In the genomic region with DNA sequence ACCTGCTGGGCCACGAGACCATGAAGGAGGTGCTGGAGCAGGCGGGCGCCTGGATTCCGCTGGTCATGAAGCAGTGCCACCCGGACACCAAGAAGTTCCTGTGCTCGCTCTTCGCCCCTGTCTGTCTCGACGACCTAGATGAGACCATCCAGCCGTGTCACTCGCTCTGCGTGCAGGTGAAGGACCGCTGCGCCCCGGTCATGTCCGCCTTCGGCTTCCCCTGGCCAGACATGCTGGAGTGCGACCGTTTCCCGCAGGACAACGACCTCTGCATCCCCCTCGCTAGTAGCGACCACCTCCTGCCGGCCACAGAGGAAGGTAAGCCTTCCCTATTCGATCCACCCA, we compare ENCODE assay signal across 9 mouse cellular contexts. TPM values are rescaled to one million over a fixed set of nuclear protein-coding genes. Genes with fewer than 3 reads are reported as not detected.
DNase-seq lines count a peak whose midpoint lies in the region; ATAC-seq and TF ChIP-seq lines count a peak whose summit lies in the region.
"Had no signal": no experiment of that assay in that cellular context is flagged by ENCODE, and none has a peak within 500 bp of the region (broad histone marks: within the 10 kb centered on the region; RNA-seq: fewer than 3 reads in every experiment).

No protein-coding gene starts in this region.

- peak; percentile 5; the same call in 1 of the 2 replicates for ATAC-seq in hindbrain, embryonic 15.5 days (ENCODE audit: low FRiP score, low read depth)
- ATAC-seq in midbrain, embryonic 15.5 days (replicated peaks): peak; percentile 8; the same call in 1 of the 2 replicates

- TF ChIP-seq POLR2A in kidney, adult 2 months (IDR thresholded peaks at IDR 0.05; ENCODE audit: low read depth, low read length): no peak

- H3K27ac ChIP-seq in kidney, adult 2 months (ENCODE audit: insufficient read depth, low read depth, low read length): no peak overlapping the region
- H3K27ac ChIP-seq in embryonic facial prominence, embryonic 10.5 days (replicated peaks): peak overlapping the region; percentile 95
- H3K27ac ChIP-seq in hindbrain, embryonic 15.5 days (replicated peaks): 0 out of 2 replicates have a peak overlapping the region, but pooled peaks have one; percentile 42
- no peak overlapping the region for H3K27ac ChIP-seq in midbrain, embryonic 15.5 days

- TF ChIP-seq CTCF in kidney, adult 2 months (conservative IDR thresholded peaks at IDR 0.05; ENCODE audit: insufficient read depth, insufficient read length, low read depth, low read length): no peak

- H3K27me3 ChIP-seq in kidney, adult 2 months (replicated peaks; ENCODE audit: control insufficient read depth, insufficient read depth, low read length): 0 out of 2 replicates have a peak, but pooled peaks cover 1% of the 10 kb centered on the region
- H3K27me3 ChIP-seq in embryonic facial prominence, embryonic 10.5 days (replicated peaks; ENCODE audit: low read depth, poor library complexity, severe bottlenecking): peaks cover 39% of the 10 kb centered on the region
- peaks cover 3% of the 10 kb centered on the region; the same call in 1 of the 2 replicates for H3K27me3 ChIP-seq in hindbrain, embryonic 15.5 days
- no peaks in the 10 kb centered on the region for H3K27me3 ChIP-seq in midbrain, embryonic 15.5 days (replicated peaks)

- no peak for DNase-seq in kidney, adult 2 months
- DNase-seq in kidney, postnatal 25 days: no peak
- no peak for DNase-seq in embryonic facial prominence, embryonic 10.5 days (ENCODE audit: low spot score)
- DNase-seq in thymus, adult 18-20 months: no peak
- DNase-seq in gastrocnemius, adult 8-10 months (ENCODE audit: low spot score in 2 of 2): no peak
- no peak for DNase-seq in cerebellum, adult 11 months
- DNase-seq: cerebellum, adult 8-10 months had no signal

- H3K9ac ChIP-seq in hindbrain, embryonic 15.5 days: peak overlapping the region; percentile 65
- H3K9ac ChIP-seq in midbrain, embryonic 15.5 days: peak overlapping the region; percentile 62

- no peaks in the 10 kb centered on the region for H3K9me3 ChIP-seq in embryonic facial prominence, embryonic 10.5 days
- no peaks in the 10 kb centered on the region for H3K9me3 ChIP-seq in hindbrain, embryonic 15.5 days
- no peaks in the 10 kb centered on the region for H3K9me3 ChIP-seq in midbrain, embryonic 15.5 days

- 4% methylated on average over 25 of the region's 25 CpGs for WGBS in kidney, adult 2 months
- WGBS in embryonic facial prominence, embryonic 10.5 days: under 1% methylated on average over 25 of the region's 25 CpGs
- under 1% methylated on average over 25 of the region's 25 CpGs for WGBS in hindbrain, embryonic 15.5 days
- WGBS in midbrain, embryonic 15.5 days: 0% methylated on average over 25 of the region's 25 CpGs

- H3K4me2 ChIP-seq in hindbrain, embryonic 15.5 days: peak overlapping the region; percentile 97
- peak overlapping the region; percentile 99 for H3K4me2 ChIP-seq in midbrain, embryonic 15.5 days

- no peaks in the 10 kb centered on the region for H3K4me1 ChIP-seq in kidney, adult 2 months (ENCODE audit: control insufficient read depth, insufficient read depth, low read length)
- peaks cover 66% of the 10 kb centered on the region for H3K4me1 ChIP-seq in embryonic facial prominence, embryonic 10.5 days
- H3K4me1 ChIP-seq in hindbrain, embryonic 15.5 days (replicated peaks): peaks cover 49% of the 10 kb centered on the region
- H3K4me1 ChIP-seq in midbrain, embryonic 15.5 days: peaks cover 44% of the 10 kb centered on the region

- H3K36me3 ChIP-seq in kidney, adult 2 months (ENCODE audit: control insufficient read depth, insufficient read depth, low read length): no peaks in the 10 kb centered on the region
- H3K36me3 ChIP-seq in embryonic facial prominence, embryonic 10.5 days (replicated peaks): peaks cover 30% of the 10 kb centered on the region
- H3K36me3 ChIP-seq in hindbrain, embryonic 15.5 days: no peaks in the 10 kb centered on the region
- H3K36me3 ChIP-seq in midbrain, embryonic 15.5 days (replicated peaks): 0 out of 2 replicates have a peak, but pooled peaks cover 3% of the 10 kb centered on the region

- H3K4me3 ChIP-seq in kidney, adult 2 months (ENCODE audit: insufficient read depth, low read depth, low read length): peak overlapping the region; percentile 23; the same call in 1 of the 2 replicates
- H3K4me3 ChIP-seq in embryonic facial prominence, embryonic 10.5 days: peak overlapping the region; percentile 75
- peak overlapping the region; percentile 66 for H3K4me3 ChIP-seq in hindbrain, embryonic 15.5 days
- peak overlapping the region; percentile 62 for H3K4me3 ChIP-seq in midbrain, embryonic 15.5 days

RNA-seq across cellular contexts. Expression of a gene that starts 0.6 kb away (rescaled TPM):
- polyA plus RNA-seq in kidney, adult 2 months (2012; rRNA removed): 14.0 and 30.5 TPM in 2 replicates
- polyA plus RNA-seq in embryonic facial prominence, embryonic 10.5 days (2016; fragmentation: Nextera tagmentation; extraction: Ambion mirVana): 153 and 166 TPM in 2 replicates
- 52.4 and 53.7 TPM in 2 replicates for polyA plus RNA-seq in hindbrain, embryonic 15.5 days (2015; fragmentation: Nextera tagmentation; extraction: Ambion mirVana)
- 32.0 and 46.6 TPM in 2 replicates for polyA plus RNA-seq in midbrain, embryonic 15.5 days (2015; fragmentation: Nextera tagmentation; extraction: Ambion mirVana)
- 1 to 10 TPM in 3 of 4 experiments, under 1 TPM in 1; 0.27 to 2.2 (median 1.4) TPM for total RNA-seq in gastrocnemius, adult 8-10 months (2022)

Comparison
In these comparisons a context has a peak if more than half of its experiments do, and no peak if none do; other contexts are left out.
1. H3K27ac ChIP-seq: peak in embryonic facial prominence, embryonic 10.5 days (single experiment) and hindbrain, embryonic 15.5 days (single experiment); none in kidney, adult 2 months (single experiment) and midbrain, embryonic 15.5 days (single experiment).
2. H3K4me3 ChIP-seq: peak in every context shown above with its lines; median percentile 75 in embryonic facial prominence, embryonic 10.5 days; 66 in hindbrain, embryonic 15.5 days; 62 in midbrain, embryonic 15.5 days; 23 in kidney, adult 2 months.